Mouse (Mus musculus): ENCODE measurements around the gene Srrm3.
A peak's percentile ranks its signal among the peaks of the same experiment; 100 is the strongest.

Srrm3 gene

DNA sequence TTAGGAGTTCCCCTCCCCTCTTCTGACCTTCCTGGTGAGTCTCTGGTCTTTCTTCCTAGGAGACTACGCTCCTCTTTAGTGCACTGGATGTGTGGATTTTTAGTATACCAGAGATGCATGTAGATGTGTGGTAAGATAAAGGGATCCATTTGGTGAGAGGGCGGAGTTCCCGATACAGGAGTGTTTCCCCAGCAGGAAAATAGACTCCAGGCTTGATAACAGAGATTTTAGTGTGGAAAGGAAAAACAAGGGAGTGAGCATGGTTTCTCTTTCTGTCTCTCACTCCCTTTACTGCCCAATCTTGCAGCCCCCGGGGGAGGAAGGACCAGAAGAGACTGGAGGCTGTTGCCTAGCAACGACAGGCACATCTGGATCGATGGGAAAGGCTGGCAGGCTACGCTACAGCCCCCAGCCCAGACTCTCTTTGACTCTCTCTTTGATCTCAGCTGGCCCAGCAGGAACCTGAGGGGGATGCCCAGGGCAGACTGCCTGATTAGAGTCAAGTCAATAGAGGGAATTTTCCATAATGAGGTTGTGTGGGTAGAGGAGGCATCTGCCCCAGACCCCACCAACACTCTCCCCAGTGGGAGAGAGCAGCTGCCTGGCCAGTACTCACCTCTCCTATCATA lies 15.7 kb downstream of the Srrm3 start:
- no peak for DNase-seq (ENCODE audit: extremely low read depth, low read depth)

DNA sequence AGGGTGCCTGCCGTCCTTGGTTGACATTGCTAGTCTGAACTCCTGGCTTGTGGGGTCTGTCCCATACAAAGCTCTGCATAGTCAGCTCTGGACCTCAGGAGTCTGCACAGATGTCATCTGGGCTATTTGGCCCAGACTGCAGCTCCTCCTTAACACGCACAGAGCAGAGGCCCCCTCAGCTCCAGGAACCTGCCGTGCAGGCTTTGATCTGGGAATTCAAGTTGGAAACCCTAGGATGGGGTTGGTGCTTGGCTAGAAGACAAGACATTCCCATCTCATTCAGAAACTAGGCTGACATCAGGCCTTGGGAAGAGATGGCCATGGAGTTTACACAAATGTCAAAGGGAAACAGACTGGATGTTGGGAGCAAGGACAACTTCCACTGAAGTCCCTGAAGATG lies 17.8 kb downstream of the Srrm3 start:
- DNase-seq (ENCODE audit: extremely low read depth, low read depth) = no peak

DNA sequence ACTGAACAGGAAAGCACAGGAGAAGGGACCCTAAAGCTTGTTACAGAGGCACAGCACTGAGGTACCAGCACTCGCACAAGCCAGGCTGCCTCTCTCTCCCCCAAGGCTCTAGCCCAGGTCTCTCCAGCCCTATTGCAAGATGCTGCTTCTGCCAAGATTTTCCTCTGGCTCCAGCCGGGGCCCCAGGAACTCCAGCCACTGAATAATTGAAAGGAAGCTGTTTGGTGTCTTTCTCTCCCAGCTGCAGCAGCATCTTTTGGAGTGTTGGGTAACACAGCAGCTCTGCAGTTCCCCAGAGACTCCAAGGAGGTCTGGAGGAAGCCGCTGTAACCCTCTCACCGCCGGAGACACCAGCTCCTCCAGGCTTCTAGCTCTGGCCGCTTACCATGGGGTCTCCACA lies 19.5 kb downstream of the Srrm3 start:
- no peak for DNase-seq (ENCODE audit: extremely low read depth, low read depth)

DNA sequence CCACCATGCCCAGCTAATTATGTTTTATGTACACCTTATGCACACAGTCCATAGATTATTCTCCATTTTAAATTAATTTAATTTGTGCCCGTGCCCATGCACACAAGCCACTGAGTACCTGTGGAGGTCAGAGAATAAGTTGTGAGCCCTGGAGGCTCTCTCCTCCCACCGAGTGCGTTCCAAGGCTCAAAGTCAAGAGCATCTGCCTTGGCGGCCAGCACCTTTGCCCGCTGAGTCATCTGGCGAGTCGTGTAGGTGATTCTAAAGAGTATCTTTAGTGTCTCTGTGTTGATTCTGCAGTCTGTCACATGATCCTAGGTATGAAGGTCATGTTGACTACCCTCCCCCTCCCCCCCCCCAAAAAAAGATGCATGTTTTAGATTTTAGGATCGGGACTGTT lies 22.7 kb downstream of the Srrm3 start:
- no peak for DNase-seq (ENCODE audit: extremely low read depth, low read depth)

DNA sequence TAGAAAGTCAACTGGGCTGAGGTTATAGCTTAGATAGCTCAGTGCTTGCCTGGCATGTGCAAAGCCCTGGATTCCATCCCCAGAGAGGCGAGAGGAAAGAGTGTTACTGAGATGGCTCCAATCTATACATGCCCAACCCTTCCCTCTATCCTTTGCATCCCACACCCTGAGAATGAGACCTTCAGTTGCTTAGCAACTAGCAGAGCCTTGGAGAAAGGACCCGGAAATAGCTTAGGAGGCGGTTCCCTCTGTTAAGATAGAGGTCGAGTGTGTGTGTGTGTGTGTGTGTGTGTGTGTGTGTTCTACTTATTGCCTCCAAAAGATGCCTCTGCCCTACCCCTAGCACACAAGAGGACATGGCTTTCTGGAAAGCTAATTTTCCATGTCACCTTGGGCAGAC lies 26.0 kb downstream of the Srrm3 start:
- no peak for DNase-seq (ENCODE audit: extremely low read depth, low read depth)

DNA sequence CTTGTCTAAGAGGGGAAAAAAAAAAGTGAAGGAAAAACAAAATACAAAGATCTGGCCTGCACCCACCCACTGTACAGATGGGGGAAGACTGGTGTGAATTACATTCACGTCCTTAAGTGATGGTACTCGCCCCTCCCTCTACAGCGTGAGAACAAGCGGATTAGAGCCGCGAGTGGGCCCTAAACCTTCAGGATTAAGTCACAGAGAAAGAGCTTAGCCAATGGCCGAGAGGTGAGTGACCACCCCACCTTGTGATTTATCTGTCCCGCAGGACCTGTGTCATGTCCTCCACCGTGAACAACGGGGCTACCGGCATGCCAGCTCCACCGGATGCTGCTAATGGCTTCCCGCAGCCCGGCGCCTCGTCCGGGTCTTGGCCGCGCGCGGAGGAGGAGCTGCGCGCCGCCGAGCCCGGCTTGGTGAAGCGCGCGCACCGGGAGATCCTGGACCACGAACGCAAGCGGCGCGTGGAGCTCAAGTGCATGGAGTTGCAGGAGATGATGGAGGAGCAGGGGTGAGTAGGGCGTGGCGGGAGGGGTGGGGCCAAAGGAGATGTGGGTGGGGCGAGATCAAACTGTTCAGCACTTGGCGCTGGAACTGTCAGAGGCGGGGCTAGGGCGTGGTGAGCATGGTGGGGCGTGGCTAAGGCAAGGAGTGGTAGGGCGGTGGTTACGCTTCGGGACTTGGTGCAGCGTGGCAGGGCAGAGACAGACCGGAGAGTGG lies 28.2 kb downstream of the Srrm3 start:
- no peak for DNase-seq (ENCODE audit: extremely low read depth, low read depth)

DNA sequence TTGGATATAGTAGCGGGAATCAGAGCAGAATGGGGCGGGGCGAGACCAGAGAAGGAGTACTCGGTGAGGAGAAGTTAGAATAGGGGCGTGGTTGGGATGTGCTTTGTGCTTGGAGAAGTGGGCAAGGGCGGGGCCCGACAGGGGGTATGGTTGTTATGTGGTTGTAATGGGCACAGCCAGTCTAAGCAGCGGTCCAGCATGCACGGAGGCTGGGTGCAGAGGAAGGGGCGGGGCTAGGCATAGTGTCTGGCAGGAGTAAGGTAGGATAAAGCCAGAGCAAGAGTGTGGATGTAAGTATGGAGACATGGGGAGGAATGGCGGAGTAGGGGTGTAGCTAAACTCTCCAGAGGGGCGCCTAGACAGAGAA lies 28.8 kb downstream of the Srrm3 start:
- DNase-seq (ENCODE audit: extremely low read depth, low read depth) = no peak

DNA sequence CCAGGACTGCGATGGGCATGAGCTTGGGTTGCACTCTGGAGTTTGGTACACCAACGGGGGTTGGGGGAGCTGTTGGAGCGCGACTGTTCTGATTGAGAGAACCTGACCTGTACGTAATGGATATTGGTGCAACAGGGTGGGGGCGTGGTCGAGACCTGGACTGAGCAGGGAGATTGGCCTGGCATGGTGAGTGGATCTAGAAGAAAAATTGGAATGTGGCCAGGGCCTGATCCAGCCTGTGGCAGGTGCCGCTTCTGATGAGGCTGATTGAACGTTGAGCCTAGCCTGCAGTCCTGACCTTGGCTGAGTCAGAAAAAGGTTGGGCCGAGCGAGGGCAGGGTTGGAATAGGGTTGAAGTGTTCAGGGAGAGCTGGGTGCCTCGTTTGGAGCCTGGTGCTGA lies 29.3 kb downstream of the Srrm3 start:
- DNase-seq (ENCODE audit: extremely low read depth, low read depth) = no peak

DNA sequence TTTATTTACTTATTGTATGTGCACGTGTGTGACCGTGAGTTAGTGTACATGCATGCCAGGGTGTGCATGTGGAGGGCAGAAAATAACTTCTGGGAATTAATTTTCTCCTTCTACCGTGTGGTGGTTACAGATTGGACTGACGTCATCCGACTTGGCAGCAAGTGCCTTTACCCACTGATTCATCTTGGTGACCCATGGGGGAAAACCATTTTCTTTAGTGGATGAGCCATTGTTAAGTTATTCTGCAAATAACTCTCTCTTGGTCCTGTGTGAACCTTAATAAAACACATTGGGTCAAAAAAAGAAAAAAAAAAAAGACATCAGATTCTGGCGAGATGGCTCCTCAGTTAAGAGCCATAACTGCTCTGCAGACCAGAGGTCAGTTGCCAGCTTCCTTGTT lies 35.0 kb downstream of the Srrm3 start:
- no peak for DNase-seq (ENCODE audit: extremely low read depth, low read depth)

DNA sequence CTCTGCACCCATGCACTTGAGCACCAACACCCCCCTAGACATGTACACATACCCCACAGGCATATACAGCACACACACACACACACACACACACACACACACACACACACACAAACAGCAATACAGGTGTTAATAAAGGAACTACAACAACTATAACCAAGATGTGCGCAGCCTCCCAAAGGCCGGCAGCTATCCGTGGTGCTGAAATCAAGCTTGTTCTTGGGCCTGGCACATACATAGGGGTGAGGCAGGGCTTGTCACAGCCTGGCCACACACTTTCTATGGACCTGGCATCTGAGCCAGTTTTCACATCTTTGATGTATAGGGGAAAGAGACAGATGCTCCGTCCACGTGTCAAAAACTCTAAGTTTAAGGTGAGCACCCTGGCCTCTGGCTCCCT lies 36.7 kb downstream of the Srrm3 start:
- peak; percentile 12 for DNase-seq (ENCODE audit: extremely low read depth, low read depth)

DNA sequence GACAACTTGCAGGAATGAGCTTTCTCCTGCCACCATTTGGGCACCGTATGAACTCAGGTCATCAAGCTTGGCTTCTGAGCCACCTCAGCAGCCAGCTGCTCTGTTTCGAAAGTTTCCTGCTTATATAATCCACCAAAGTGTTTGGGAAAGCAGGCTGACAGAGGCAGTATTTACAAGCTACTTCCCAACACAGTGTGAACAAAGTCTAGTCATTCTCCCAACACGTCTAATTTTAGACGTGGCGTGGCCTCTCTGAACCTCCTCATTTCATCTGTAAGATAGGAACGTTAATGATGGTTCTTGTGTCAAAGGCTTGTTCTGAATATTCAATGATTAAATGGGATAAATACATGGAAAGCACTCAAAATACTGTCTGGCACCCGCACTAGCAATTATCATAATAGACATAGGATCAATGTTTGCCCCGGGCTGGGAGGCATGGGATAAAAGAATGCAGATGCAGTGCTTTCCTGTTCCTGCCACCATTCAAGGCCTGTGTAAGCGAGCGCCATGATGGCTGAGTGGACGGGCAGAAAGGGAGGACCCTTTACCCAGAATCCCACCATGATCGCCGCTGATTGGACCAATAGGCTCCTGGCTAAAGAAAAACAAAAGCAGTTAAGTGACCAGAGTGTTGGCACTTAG lies 39.1 kb downstream of the Srrm3 start:
- DNase-seq (ENCODE audit: extremely low read depth, low read depth) = no peak

DNA sequence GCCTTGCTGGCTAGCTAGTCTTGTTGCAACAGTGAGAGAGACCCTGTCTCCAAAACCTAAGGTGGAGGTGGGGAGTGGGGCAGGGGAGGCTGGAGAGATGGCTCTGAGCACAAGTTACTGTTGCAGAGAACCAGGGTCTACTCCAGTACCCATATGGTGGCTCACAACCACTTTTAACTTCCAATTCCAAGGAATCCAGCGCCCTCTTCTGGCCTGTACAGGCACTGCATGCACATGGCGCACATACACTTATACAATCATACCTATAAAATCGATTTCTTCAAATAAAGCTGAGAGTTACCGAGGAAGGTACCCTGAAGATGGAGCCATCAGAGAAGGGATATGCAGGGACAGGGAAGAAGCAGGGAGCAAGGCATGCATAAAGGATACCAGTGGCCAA lies 40.8 kb downstream of the Srrm3 start:
- no peak for DNase-seq (ENCODE audit: extremely low read depth, low read depth)

DNA sequence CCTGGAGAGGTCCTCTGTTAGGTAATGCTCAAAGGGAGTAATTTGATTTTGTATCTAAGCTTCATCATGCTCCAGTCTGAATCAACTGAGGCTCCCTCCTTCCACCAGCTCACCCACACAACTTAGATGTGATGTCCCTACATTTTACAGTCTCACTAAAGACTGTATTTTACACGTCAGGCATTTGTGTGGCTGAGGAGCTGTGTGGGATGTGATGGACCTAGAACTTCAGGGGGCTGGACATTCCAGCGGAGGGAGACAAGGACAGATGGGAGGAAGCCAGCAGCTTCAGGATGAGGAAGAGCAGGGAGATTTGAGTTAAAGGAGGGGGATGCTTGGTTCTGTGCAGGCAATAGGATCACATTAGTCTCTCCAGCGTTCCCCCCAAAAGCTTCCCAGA lies 41.2 kb downstream of the Srrm3 start:
- DNase-seq (ENCODE audit: extremely low read depth, low read depth) = no peak

DNA sequence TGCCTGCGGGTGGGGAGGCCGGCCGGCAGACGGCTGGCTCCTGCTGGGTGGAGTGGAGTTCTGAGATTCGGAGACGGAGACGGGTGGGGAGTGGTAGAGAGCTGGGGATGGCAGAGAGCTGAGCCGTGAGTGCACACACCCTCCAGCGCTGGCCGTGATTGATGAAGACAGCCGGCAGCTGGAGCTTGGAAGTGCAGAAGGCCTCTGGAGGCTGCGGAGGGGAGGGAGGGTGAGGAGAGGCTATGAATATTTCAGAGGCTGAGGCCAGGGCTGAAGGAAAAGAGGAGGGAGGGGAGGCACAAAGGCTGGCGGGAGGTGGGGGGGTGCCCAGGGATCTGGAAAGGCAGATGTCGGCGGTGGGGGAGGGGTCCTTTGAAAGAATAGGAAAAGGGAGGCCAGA lies 44.3 kb downstream of the Srrm3 start:
- DNase-seq (ENCODE audit: extremely low read depth, low read depth) = no peak

DNA sequence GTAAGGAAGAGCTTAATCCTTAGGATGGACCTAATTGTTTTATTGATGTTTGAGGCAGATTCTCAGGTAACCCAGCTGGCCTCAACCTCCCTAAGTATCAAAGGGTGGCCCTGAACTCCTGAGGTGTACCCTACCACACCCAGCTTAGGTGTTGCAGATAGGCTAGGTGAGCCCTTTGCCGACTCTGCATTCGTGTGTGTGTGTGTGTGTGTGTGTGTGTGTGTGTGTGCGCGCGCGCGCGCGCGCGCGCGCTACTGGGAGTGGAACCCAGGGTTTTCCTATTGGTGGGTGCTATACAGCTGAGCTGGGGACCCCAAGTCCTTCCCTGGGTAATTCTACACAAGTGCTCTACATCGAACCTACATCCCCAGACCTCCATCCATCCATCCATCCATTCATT lies 44.8 kb downstream of the Srrm3 start:
- no peak for DNase-seq (ENCODE audit: extremely low read depth, low read depth)

DNA sequence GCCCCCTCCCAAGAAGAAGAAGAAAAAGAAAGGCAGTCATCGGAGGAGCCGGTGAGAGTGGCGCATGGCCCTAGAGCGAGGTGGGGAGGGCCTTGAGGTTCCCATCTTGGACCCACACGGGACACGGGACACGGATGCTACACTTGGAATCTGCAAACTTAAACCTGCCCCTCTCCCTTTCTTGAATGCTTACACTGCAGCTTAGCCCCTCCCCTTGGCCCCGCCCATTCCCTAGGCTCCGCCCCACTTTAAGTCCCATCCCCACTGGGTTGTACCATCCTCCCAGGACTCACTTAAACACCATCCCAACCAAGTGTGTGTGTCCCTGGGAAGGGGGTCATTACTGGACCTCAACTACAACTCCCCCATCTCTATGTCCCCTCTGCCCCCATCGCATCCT lies 45.7 kb downstream of the Srrm3 start:
- DNase-seq (ENCODE audit: extremely low read depth, low read depth) = no peak

DNA sequence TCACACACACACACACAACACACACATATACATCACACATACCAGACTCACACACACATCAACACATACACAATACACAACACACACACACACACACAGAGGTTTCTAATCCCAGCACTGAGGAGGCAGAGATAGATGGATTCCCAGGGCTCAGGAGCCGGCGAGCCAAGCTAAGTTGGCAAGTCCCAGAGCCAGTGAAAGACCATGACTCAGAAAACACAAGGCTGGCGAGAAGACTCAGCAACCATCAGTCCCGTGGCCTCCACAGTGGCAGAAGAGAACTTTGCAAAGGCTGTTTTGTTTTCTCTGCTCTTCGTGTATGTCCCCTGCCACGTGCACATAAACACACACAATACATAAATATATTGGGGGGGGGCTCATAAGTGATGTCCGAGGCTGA lies 47.0 kb downstream of the Srrm3 start:
- DNase-seq (ENCODE audit: extremely low read depth, low read depth) = no peak

DNA sequence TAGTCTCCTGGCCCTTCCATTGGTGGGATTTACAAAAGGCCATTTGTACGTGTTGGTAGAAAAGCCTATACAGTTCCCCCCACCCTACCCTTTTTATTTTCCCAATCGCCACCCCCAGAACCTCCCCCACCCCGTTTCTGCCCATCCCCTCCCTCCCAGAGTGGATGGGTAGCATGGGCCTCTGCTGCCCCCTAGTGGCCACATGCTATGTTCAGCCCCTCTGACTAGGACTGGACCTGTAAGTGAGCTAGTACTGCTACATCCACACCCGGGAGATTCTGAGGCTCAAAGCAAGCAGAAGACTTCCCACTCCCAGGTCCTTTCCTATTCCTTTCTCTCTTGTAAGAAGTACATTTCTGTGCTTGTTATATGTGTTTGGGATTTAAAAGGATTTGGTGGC lies 48.5 kb downstream of the Srrm3 start:
- DNase-seq (ENCODE audit: extremely low read depth, low read depth) = no peak

DNA sequence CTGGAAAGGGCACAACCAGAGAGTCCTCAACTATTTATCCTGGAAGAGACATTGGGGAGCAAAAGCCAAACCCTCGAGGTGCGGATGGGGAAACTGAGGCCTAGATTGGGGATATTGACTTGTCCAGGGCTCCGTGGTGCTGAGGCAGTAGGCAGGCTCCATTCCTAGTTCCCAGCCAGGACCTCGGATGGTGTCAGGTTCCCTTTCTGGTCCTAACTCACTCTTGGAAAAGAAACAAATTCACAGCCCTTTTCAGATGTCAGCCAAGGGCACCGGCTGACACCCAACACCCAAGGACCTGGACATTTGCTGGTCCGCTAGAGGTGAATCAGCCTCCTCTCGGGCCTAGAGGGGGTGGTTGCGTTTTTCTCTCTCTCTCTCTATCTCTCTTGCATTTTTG lies 60.0 kb downstream of the Srrm3 start:
- no peak for DNase-seq (ENCODE audit: extremely low read depth, low read depth)

DNA sequence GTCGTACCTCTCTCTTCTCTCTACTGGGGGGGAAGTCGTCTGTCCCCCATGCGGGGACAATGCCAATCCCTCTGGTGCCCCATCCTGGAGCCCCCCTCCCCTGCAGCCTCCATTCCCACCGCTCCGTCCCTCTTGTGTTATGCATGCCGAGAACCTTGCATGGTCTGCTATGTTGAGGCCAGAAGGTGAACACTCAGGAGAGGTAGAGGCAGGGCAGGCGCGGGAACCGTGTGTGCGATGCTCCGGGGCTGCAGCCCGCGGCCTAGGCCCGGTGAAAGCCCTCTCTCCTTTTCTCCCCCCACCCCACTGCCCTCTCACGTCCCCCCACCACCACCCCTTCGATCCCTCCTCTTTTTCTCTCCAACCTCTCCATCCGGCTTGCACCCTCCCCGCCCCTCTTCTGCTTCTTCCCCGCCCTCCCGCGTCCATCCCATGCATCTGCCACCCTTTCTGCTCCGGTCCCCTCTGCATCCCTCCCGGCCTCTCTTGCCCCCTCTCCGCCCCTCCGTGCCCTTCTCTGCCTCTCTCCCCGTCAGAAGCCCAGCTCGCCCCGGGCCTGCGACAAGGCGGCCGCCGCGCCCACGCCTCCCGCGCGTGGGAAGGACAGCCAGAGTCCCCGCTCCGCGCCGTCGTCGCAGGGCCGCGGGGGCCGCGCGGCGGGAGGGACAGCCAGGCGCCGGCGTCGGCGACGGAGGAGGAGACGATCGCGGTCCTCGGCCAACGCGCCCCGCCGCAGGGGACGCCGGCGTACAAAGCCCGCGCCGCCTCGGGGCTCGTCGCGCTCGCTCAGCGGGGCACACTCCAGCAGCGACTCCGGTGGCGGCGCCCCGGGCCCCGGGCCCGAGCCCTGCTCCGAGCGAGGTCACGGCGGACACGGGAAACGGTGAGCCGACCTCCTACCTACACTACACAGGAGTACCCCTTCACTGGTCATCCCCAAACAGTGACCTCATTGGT lies 61.2 kb downstream of the Srrm3 start:
- DNase-seq (ENCODE audit: extremely low read depth, low read depth) = no peak

DNA sequence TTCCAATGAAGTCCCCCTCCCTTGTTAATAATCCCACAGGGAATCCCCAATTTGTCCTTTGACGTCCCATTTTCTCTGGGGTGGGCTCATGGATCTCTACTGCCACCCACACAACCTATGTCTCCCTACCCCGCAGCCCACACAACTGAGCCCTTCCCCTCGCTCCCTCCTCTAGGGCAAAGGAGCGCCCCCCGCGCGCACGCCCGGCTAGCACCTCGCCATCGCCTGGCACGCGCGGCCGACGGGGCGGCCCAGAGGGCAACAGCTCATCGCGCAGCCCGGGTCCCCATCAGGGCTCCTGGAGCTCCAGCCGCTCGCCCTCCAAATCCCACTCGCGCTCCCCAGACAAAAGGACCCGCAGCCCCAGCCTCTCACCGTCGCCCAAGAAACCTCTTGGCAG lies 62.0 kb downstream of the Srrm3 start:
- DNase-seq (ENCODE audit: extremely low read depth, low read depth) = no peak

Measured in MEL-GATA-1-ER (cell line).